Mouse (Mus musculus) E14TG2a.4 (cell line): Measurements from ENCODE around the gene Grm4.

Source experiments
- CTCF ChIP-seq: conservative IDR thresholded peaks from 2 replicates; pipeline ENCODE4 v1.5.1; 2014; ENCODE audit warnings: low read length
- NANOG ChIP-seq: IDR thresholded peaks from 2 replicates; pipeline ENCODE4 v1.6.1; 2014; ENCODE audit warnings: borderline replicate concordance, low read length, mixed read lengths

DNA sequence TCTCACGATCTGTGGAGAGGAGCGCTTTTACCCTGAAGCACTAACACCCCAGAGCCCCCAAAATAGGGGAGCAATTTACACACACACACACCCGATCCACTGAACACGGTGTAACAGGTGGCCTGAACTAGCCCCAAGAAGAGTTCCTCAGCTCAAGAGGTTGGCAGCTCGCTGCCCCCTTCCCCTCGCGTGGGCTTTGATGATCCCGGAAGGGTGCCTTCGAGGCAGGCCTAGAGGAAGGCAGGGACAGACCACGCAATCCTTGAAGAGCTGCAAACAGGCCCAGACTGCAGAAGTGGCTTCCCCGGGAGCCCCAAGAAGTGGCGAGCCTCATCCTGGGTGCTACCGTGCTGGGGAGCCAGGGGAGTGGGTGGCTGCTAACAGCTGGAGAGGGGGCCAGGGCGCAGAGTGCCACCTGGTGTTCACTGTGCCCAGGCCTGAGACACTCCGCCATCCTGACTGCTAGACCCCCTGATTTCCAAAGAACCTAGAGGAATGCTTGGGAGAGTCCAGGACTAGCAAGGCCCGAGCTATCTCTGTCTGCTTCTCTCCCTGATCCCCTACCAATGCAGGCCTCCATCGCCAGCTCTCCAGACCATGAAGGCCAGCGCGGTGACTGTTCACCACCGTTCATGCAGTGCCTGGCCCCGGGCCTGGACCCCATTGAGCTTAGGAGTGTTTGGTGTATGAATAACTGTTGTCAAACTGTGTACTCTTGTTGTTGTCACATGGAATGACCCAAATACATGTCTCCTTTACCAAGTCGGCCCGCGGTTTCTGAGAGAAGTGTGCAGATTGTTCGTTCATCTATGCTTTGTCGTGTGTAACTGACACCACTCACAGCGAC, 7.1 kb downstream of the Grm4 start:
- TF ChIP-seq CTCF (0 out of 2 replicates have a peak, but pooled peaks have one; percentile 9), NANOG (no peak)
